Mouse (Mus musculus) bone marrow, adult 2 months (tissue): Measurements from ENCODE around the gene Atg4d.

ENCODE experiments used
- CTCF ChIP-seq: fragments of 200-500 bp; IDR thresholded peaks from 2 replicates; pipeline ENCODE4 v1.5.1; 2011; ENCODE audit warnings: low read length, control low read depth; ENCODE audit not compliant: control insufficient read depth, insufficient read depth
- POLR2A ChIP-seq: fragments of 200-500 bp; IDR thresholded peaks from 2 replicates; pipeline ENCODE4 v1.6.1; 2011; ENCODE audit warnings: low read depth, mild to moderate bottlenecking, control low read depth, low read length, borderline replicate concordance; ENCODE audit not compliant: control insufficient read depth

DNA sequence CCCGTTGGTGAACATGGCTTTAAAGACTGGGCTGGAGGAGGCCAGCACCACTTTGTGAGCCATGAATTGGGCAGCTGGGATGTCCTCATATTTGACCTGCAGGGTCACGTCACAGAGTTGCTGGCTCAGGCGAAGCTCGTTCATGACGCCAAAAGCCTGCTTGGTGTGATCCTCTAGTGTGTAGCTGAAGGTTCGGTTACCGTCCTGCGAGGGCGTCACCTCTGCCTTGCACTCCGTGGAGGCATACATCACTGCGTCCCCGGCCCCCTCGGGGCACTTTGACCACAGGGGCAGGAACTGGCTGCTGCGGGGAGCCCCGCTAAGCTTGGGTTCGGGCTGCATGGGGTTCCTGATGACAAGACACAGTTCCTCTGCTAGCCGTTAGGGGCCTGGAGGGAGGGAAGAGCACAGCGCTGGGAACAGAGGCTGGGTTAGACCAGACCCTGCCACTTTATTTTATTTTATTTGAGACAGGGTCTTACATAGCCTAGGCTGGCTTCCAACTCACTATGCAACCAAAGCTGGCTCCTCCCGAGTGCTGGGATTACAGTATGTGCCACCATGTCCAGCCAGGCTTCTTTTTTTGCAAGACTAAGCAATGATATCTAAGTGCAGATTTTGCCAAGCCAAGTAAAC lies 27.6 kb upstream of the Atg4d start:
- TF ChIP-seq CTCF (peak; percentile 41; the same call in 1 of the 2 replicates), POLR2A (no peak)
